Mouse (Mus musculus): ENCODE data around the gene Vip. TPM values are rescaled to one million over a fixed set of nuclear protein-coding genes. Genes with fewer than 3 reads are reported as not detected.
A peak's percentile ranks its signal among the peaks of the same experiment; 100 is the strongest.

The Vip gene
- 10 to 100 TPM; 14.0 to 18.6 TPM for total RNA-seq (2021)
- long read RNA-seq, transcript Vip-201 (7 exons, 1,530 nt), result major isoform, 5 of 14 reads
- long read RNA-seq, partial matches to known transcripts, result 0 of 14 reads
- long read RNA-seq, other reads (novel, unspliced or antisense), result 9 of 14 reads

- no peak for DNase-seq (ENCODE audit: low spot score in 2 of 2)
Measured at GRCm38 (mm10) chr10:5639112-5639511, at the start of gene Vip. Gene Vip, plus strand, starts transcription at chr10:5639218.

GRCm38 (mm10) chr10:5591061-5591460 is 48.0 kb upstream of the Vip start:
- no peak for DNase-seq (ENCODE audit: low spot score in 2 of 2)

GRCm38 (mm10) chr10:5591996-5592395 is 47.0 kb upstream of the Vip start:
- no peak for DNase-seq (ENCODE audit: low spot score in 2 of 2)

- no peak for DNase-seq (ENCODE audit: low spot score in 2 of 2)
Measured at GRCm38 (mm10) chr10:5593464-5593863, 45.6 kb upstream of the Vip start, which contains the start of gene Myct1. Gene Myct1, plus strand, starts transcription at chr10:5593775.

- no peak for DNase-seq (ENCODE audit: low spot score in 2 of 2)
Measured at GRCm38 (mm10) chr10:5594457-5594856, 44.6 kb upstream of the Vip start.

- DNase-seq (ENCODE audit: low spot score in 2 of 2), result no peak
Measured at GRCm38 (mm10) chr10:5596559-5596958, 42.5 kb upstream of the Vip start.

- peak; percentile 62 to 89 for DNase-seq (ENCODE audit: low spot score in 2 of 2)
Measured at GRCm38 (mm10) chr10:5600123-5600522, 38.9 kb upstream of the Vip start.

- DNase-seq (ENCODE audit: low spot score in 2 of 2), result no peak
Measured at GRCm38 (mm10) chr10:5603512-5603911, 35.5 kb upstream of the Vip start.

- no peak for DNase-seq (ENCODE audit: low spot score in 2 of 2)
Measured at GRCm38 (mm10) chr10:5604371-5604770, 34.6 kb upstream of the Vip start.

GRCm38 (mm10) chr10:5608874-5609273 is 30.1 kb upstream of the Vip start:
- no peak for DNase-seq (ENCODE audit: low spot score in 2 of 2)

- no peak for DNase-seq (ENCODE audit: low spot score in 2 of 2)
Measured at GRCm38 (mm10) chr10:5615186-5616040, 23.6 kb upstream of the Vip start.

GRCm38 (mm10) chr10:5626268-5626667 is 12.8 kb upstream of the Vip start:
- no peak for DNase-seq (ENCODE audit: low spot score in 2 of 2)

GRCm38 (mm10) chr10:5633672-5634200 is 5.3 kb upstream of the Vip start:
- no peak for DNase-seq (ENCODE audit: low spot score in 2 of 2)

- peak; percentile 19 to 64 for DNase-seq (ENCODE audit: low spot score in 2 of 2)
Measured at GRCm38 (mm10) chr10:5634336-5634735, 4.7 kb upstream of the Vip start.

GRCm38 (mm10) chr10:5637322-5637721 is 1.7 kb upstream of the Vip start:
- no peak for DNase-seq (ENCODE audit: low spot score in 2 of 2)

- DNase-seq (ENCODE audit: low spot score in 2 of 2), result no peak
Measured at GRCm38 (mm10) chr10:5681275-5681674, 42.3 kb downstream of the Vip start.

- no peak for DNase-seq (ENCODE audit: low spot score in 2 of 2)
Measured at GRCm38 (mm10) chr10:5685608-5686007, 46.6 kb downstream of the Vip start.

- no peak for DNase-seq (ENCODE audit: low spot score in 2 of 2)
Measured at GRCm38 (mm10) chr10:5694351-5694750, 55.3 kb downstream of the Vip start.
